Mouse (Mus musculus): ENCODE results near the gene Olfr875. TPM values are rescaled to one million over a fixed set of nuclear protein-coding genes. Genes with fewer than 3 reads are reported as not detected.
"Not testable (repeated sequence)": the region's sequence is repeated elsewhere in the genome, so short reads cannot be mapped to it uniquely, and the experiment has no call there.

The Olfr875 gene
- total RNA-seq (2021): not detected
- long read RNA-seq, experiment 1: 0 reads
- long read RNA-seq, experiment 2: 0 reads

GRCm38 (mm10) chr9:37771759-37772158, at the start of gene Olfr875:
TSS of gene Olfr875 (plus strand) at chr9:37771857.
- DNase-seq: no peak

- no peak for DNase-seq
These were observed 37.3 kb upstream of the Olfr875 start for GRCm38 (mm10) chr9:37734310-37734709.

- no peak for DNase-seq
These were observed 26.9 kb upstream of the Olfr875 start, which contains the start of gene Olfr874 for GRCm38 (mm10) chr9:37744806-37745205. TSS of gene Olfr874 (plus strand) at chr9:37745106.

- DNase-seq: no peak
These were observed 21.2 kb upstream of the Olfr875 start for GRCm38 (mm10) chr9:37750319-37751075.

GRCm38 (mm10) chr9:37751467-37751866, 20.2 kb upstream of the Olfr875 start:
- no peak for DNase-seq

- peak; percentile 35 for DNase-seq
These were observed 19.7 kb upstream of the Olfr875 start for GRCm38 (mm10) chr9:37752006-37752405.

- no peak for DNase-seq
These were observed 9.9 kb upstream of the Olfr875 start for GRCm38 (mm10) chr9:37761728-37762127.

GRCm38 (mm10) chr9:37762541-37762940, 9.1 kb upstream of the Olfr875 start:
- DNase-seq: peak; percentile 52

- DNase-seq: no peak
These were observed 996 bp upstream of the Olfr875 start for GRCm38 (mm10) chr9:37770661-37771060.

- peak; percentile 44 for DNase-seq
These were observed 11.2 kb downstream of the Olfr875 start for GRCm38 (mm10) chr9:37782766-37783260.

- DNase-seq: not testable (repeated sequence)
These were observed 12.0 kb downstream of the Olfr875 start for GRCm38 (mm10) chr9:37783394-37784387.

GRCm38 (mm10) chr9:37786411-37786810, 14.8 kb downstream of the Olfr875 start:
- no peak for DNase-seq

- DNase-seq: no peak
These were observed 30.4 kb downstream of the Olfr875 start for GRCm38 (mm10) chr9:37802055-37802454.

- no peak for DNase-seq
These were observed 31.1 kb downstream of the Olfr875 start, which contains the start of gene Olfr876 for GRCm38 (mm10) chr9:37802731-37803130. TSS of gene Olfr876 (plus strand) at chr9:37803031.

GRCm38 (mm10) chr9:37807235-37807634, 35.6 kb downstream of the Olfr875 start:
- no peak for DNase-seq

- peak; percentile 33 for DNase-seq
These were observed 36.8 kb downstream of the Olfr875 start for GRCm38 (mm10) chr9:37808456-37808855.

- DNase-seq: peak; percentile 82
These were observed 37.3 kb downstream of the Olfr875 start for GRCm38 (mm10) chr9:37808976-37809375.

- no peak for DNase-seq
These were observed 43.0 kb downstream of the Olfr875 start for GRCm38 (mm10) chr9:37814696-37815095.

Data from adrenal gland, postnatal 10 days (tissue).